Mouse (Mus musculus) C2C12 (cell line): Measurements from ENCODE around the gene Fis1. TPM values are rescaled to one million over a fixed set of nuclear protein-coding genes. Genes with fewer than 3 reads are reported as not detected.
A peak's percentile ranks its signal among the peaks of the same experiment; 100 is the strongest.

Experiments
- H3K27me3 ChIP-seq: one replicate; pipeline ENCODE4 v1.6.1; 2011; ENCODE audit not compliant: control insufficient read depth, insufficient read depth, insufficient read length
- H3K36me3 ChIP-seq: one replicate; pipeline ENCODE4 v1.6.1; 2011; ENCODE audit not compliant: control insufficient read depth, insufficient read depth
- H3K4me3 ChIP-seq: one replicate; pipeline ENCODE4 v1.5.1; 2011; ENCODE audit warnings: mild to moderate bottlenecking, control low read depth; ENCODE audit not compliant: poor library complexity, insufficient read depth, severe bottlenecking
- H3K79me2 ChIP-seq: one replicate; pipeline ENCODE4 v1.6.1; 2011; ENCODE audit not compliant: control insufficient read depth, insufficient read depth
- H3K79me3 ChIP-seq: one replicate; pipeline ENCODE4 v1.6.1; 2011; ENCODE audit warnings: low read depth, control low read depth
- H3ac ChIP-seq: one replicate; pipeline ENCODE3; 2011; ENCODE audit warnings: low read depth; ENCODE audit not compliant: control insufficient read depth, insufficient read length
- CEBPB ChIP-seq: IDR thresholded peaks from one replicate; pipeline ENCODE4 v1.6.1; 2011; ENCODE audit warnings: low read depth, mild to moderate bottlenecking, control low read depth, moderate library complexity
- CTCF ChIP-seq: IDR thresholded peaks from one replicate; pipeline ENCODE4 v1.5.1; 2011; ENCODE audit not compliant: control insufficient read depth, insufficient read depth, insufficient read length
- FOSL1 ChIP-seq: IDR thresholded peaks from one replicate; pipeline ENCODE4 v1.8.0; 2011; ENCODE audit warnings: mild to moderate bottlenecking, low read length; ENCODE audit not compliant: poor library complexity, insufficient read depth, severe bottlenecking
- MAX ChIP-seq: IDR thresholded peaks from one replicate; pipeline ENCODE4 v1.6.1; 2011; ENCODE audit warnings: mild to moderate bottlenecking, control low read depth
- MYOD1 ChIP-seq: IDR thresholded peaks from one replicate; pipeline ENCODE4 v1.6.1; 2011; ENCODE audit warnings: low read depth; ENCODE audit not compliant: control insufficient read depth, insufficient read length
- MYOG ChIP-seq: IDR thresholded peaks from one replicate; pipeline ENCODE4 v1.6.1; 2011; ENCODE audit not compliant: control insufficient read depth, insufficient read length; ENCODE audit errors: extremely low read depth
- USF1 ChIP-seq: IDR thresholded peaks from one replicate; pipeline ENCODE4 v1.6.1; 2011; ENCODE audit warnings: low read depth, mild to moderate bottlenecking, control low read depth, moderate library complexity
- long read RNA-seq, 2 experiments: library from polyadenylated mRNA; unstranded; transcript quantifications; one replicate each; pipeline ENCODE4 v2.0.0; 2019 to 2020
- polyA plus RNA-seq: library from polyadenylated mRNA; unstranded; fragments of >200 nt; fragmentation: generic; extraction: Trizol; gene quantifications from one replicate; pipeline ENCODE4 v1.2.1, GENCODE M21; 2012; ENCODE audit warnings: missing spikeins

Fis1 gene
- 311 TPM for polyA plus RNA-seq
- long read RNA-seq, experiment 1, transcript Fis1-202 (5 exons, 948 nt) = minor isoform, 10 of 259 reads
- long read RNA-seq, experiment 1, transcript Fis1-201 (5 exons, 786 nt) = major isoform, 230 of 259 reads
- long read RNA-seq, experiment 1, partial matches to known transcripts = 10 of 259 reads
- long read RNA-seq, experiment 1, other reads (novel, unspliced or antisense) = 4 of 259 reads
- long read RNA-seq, experiment 2, transcript Fis1-202 (5 exons, 948 nt) = minor isoform, 7 of 72 reads
- long read RNA-seq, experiment 2, transcript Fis1-201 (5 exons, 786 nt) = major isoform, 61 of 72 reads
- long read RNA-seq, experiment 2, partial matches to known transcripts = 1 of 72 reads
- long read RNA-seq, experiment 2, other reads (novel, unspliced or antisense) = 3 of 72 reads

DNA sequence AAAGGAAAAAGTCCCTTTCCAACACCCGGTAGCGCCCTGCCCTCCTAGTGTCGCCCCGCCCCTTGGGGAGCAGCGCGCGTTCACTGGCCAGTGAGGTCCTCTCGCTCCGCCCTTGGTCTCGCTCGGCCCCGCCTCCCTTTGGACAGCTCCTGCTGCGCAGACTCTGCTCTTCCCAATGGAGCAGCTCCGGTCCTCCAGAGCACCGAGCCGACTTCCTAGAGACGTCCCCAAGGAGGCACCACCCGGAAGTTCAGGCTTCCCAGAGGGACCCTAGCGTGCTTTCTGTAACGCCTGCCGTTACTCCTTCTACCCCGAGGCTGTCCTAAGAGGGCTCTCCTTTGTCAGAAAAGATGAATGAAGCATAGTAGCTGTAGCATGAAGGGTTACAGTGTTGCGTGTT is at the start of gene Fis1:
Fis1 (plus strand) TSS at position 261 of the 400 bp plus-strand sequence.
- peaks cover 27% of the 10 kb centered on the region for H3K79me3 ChIP-seq
- H3K27me3 ChIP-seq = no peaks in the 10 kb centered on the region
- TF ChIP-seq MAX = peak; percentile 56
- no peak for TF ChIP-seq FOSL1
- H3K79me2 ChIP-seq = peaks cover 49% of the 10 kb centered on the region
- H3ac ChIP-seq = peak within 1 kb of the TSS; percentile 94
- H3K36me3 ChIP-seq = peaks cover 9% of the 10 kb centered on the region
- H3K4me3 ChIP-seq = peak within 1 kb of the TSS; percentile 79

DNA sequence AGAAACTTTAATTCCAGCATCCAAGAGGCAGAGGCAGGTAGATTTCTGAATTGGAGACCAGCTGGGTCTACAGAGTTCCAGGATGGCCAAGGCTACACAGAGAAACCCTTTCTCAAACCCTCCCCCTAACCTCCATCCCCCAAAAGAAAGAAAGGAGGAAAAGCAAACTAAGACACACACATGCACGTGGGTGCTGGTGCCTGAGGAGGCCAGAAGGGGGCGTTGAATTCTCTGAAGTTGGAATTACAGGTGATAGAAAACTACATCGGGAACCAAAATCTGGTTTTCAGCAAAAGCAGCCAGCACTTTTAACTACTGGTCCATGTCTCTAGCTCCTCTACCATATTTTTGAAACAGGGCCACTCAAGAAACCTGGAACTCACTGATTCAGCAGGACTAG is 48.5 kb upstream of the Fis1 start:
- H3ac ChIP-seq = no peak overlapping the region
- no peaks in the 10 kb centered on the region for H3K79me2 ChIP-seq
- no peaks in the 10 kb centered on the region for H3K36me3 ChIP-seq
- no peak overlapping the region for H3K4me3 ChIP-seq
- no peaks in the 10 kb centered on the region for H3K27me3 ChIP-seq
- no peaks in the 10 kb centered on the region for H3K79me3 ChIP-seq
- no peak for TF ChIP-seq MYOD1
- TF ChIP-seq MAX = no peak

DNA sequence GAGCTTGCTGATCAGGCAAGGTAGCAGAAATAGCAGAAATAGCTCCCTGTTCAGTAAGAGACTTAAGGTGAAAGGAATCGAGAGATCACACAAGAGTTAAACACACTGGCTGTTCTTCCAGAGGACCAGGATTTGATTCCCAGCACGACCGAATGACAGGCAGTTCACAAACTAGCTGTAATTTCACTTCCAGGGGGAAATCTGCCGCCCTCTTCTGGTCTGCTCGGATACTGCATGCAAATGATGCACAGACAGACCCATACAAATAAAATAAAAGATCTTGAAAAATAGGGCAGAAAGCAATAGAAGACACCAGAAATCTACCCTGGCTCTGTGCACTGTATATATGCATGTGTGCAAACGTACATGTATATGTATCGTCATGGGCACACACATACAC is 47.4 kb upstream of the Fis1 start:
- TF ChIP-seq USF1 (no peak), MAX (no peak), MYOG (no peak), FOSL1 (no peak), MYOD1 (no peak), CTCF (no peak), CEBPB (no peak)
- Histone ChIP-seq H3K36me3 (no peaks in the 10 kb centered on the region), H3K4me3 (no peak overlapping the region), H3ac (no peak overlapping the region), H3K27me3 (no peaks in the 10 kb centered on the region), H3K79me3 (no peaks in the 10 kb centered on the region), H3K79me2 (no peaks in the 10 kb centered on the region)

DNA sequence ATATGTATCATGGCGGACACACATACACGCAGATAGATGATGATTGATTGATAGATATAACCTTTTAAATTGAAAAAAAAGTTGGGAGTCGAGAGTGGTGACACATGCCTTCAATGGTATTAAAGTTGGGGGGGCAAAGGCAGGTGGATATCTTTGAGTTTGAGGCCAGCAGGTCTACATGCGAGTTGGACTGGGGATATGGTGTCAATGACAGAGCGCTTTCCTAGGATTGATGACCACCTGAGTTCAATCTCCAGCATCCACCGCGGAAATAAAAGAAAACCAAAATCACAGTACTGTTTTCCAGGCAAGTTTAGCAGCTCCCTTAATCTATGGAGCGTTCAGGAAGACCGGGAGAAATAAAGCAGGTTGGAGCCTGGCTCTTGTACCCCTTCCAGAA is 45.5 kb upstream of the Fis1 start:
- Histone ChIP-seq H3K27me3 (no peaks in the 10 kb centered on the region), H3K36me3 (no peaks in the 10 kb centered on the region), H3ac (no peak overlapping the region), H3K79me3 (no peaks in the 10 kb centered on the region), H3K79me2 (no peaks in the 10 kb centered on the region), H3K4me3 (peak overlapping the region; percentile 63)
- no peak for TF ChIP-seq CEBPB
- TF ChIP-seq MAX = no peak
- no peak for TF ChIP-seq MYOG
- TF ChIP-seq MYOD1 = no peak
- no peak for TF ChIP-seq FOSL1
- no peak for TF ChIP-seq USF1
- no peak for TF ChIP-seq CTCF

DNA sequence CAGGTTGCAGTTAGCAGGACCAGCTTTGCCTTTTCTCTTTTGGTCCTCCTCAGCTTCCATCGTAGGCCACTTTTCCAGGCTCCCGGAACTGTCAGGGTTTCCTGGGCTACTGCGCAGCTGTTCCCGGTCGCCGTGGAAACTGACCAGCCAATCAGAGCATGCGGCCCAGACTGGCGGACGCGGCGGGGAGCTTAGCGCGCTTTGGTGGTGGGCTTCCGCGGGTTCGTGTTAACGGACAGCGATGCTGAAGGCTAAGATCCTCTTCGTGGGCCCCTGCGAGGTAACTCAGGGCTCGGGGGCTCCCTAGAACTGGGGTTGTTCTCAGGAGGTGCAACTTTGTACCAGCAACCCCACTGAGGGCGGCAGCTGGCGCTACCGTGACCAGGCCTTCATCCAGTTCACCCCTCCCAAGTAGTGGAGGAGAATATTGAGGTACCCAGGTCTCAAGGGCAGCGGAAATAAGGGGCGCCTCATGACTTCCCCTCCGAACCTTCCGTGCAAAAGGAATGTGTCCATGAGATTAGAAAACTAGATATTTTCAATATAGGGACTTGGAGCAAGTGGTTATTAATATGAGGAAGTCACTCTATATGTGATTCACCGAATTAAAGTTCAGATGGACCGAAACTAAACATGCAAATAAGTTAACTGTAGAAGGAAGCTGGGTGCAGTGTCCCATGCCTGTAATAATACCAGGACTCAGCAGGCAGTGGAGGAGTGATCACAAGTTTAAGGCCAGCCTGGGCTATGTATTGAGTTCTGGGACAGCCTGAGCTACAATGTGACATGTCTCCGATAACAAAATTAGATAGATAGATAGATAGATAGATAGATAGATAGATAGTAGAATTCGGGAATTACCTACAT is 44.9 kb upstream of the Fis1 start, which contains the start of gene Ift22:
Ift22 (plus strand) TSS at position 160 of the 867 bp plus-strand sequence.
- no peaks in the 10 kb centered on the region for H3K36me3 ChIP-seq
- no peaks in the 10 kb centered on the region for H3K27me3 ChIP-seq
- no peaks in the 10 kb centered on the region for H3K79me2 ChIP-seq
- H3ac ChIP-seq = peak within 1 kb of the TSS; percentile 69
- TF ChIP-seq MAX = no peak
- TF ChIP-seq MYOD1 = peak; percentile 32
- TF ChIP-seq CTCF = no peak
- peak within 1 kb of the TSS; percentile 63 for H3K4me3 ChIP-seq
- no peaks in the 10 kb centered on the region for H3K79me3 ChIP-seq

DNA sequence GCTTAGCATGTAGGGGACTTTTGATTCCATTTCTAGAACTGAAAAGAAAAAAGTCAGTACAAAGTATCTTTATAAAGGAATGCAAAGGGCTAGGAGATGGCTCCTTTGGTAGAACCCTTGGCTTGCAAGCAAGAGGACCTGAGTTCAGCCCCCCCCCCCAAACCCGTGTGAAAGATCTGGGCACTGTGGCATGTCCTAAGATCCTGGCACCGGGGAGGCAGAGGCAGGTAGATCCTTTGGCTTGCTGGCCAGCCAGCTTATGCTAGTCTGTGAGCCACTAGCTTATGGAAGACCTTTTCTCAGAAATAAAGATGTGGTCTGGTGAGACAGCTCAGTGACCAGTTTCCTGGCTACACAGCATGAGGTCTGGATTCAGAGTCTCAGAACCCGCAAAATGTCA is 38.9 kb upstream of the Fis1 start:
- no peak overlapping the region for H3ac ChIP-seq
- no peaks in the 10 kb centered on the region for H3K36me3 ChIP-seq
- no peaks in the 10 kb centered on the region for H3K79me2 ChIP-seq
- no peak overlapping the region for H3K4me3 ChIP-seq
- H3K27me3 ChIP-seq = no peaks in the 10 kb centered on the region
- TF ChIP-seq MAX = no peak
- TF ChIP-seq FOSL1 = no peak
- TF ChIP-seq MYOG = no peak
- H3K79me3 ChIP-seq = no peaks in the 10 kb centered on the region
